Mouse (Mus musculus): Measurements from ENCODE around the gene Ndrg2. TPM values are rescaled to one million over a fixed set of nuclear protein-coding genes. Genes with fewer than 3 reads are reported as not detected.
"Not testable (repeated sequence)": the region's sequence is repeated elsewhere in the genome, so short reads cannot be mapped to it uniquely, and the experiment has no call there.

The Ndrg2 gene
- polyA plus RNA-seq, 1 experiment from 2014 or later = 429 TPM

DNA sequence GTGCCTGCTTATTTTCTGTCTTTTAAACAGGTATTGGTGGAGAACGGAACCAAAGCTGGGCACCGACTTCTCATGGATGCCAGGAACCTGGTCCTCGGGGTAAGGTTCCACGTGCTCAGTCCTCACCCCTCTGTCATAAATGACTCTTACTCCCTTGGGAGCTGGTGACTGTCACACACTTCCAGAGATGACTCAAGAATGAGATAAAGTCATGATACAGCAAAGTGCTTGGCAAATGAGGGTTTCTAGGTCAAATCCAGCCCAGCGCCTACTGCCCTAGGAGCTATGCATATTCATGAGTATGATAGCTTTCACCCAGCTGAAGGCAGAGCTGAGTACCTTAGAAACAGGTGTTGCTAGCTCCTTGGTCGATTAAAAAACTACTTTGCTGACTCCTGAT, 24.1 kb downstream of the Ndrg2 start:
- Histone ChIP-seq H3K4me2 (ENCODE audit: low read length) (no peak overlapping the region), H3K27me3 (replicated peaks; ENCODE audit: control insufficient read depth, insufficient read depth, low read length) (no peaks in the 10 kb centered on the region), H3K9me3 (ENCODE audit: control insufficient read depth, low read length) (no peaks in the 10 kb centered on the region), H3K36me3 (ENCODE audit: control insufficient read depth, insufficient read depth, low read length) (peaks cover 42% of the 10 kb centered on the region), H3K4me1 (ENCODE audit: control insufficient read depth, insufficient read depth, low read depth, low read length) (peaks cover 12% of the 10 kb centered on the region), H3K9ac (ENCODE audit: low read depth, low read length) (no peak overlapping the region), H3K27ac (ENCODE audit: low read depth, low read length) (no peak overlapping the region), H3K4me3 (ENCODE audit: low read length) (no peak overlapping the region)
- 87% methylated on average over 6 of the region's 6 CpGs for WGBS
- no peak for ATAC-seq

DNA sequence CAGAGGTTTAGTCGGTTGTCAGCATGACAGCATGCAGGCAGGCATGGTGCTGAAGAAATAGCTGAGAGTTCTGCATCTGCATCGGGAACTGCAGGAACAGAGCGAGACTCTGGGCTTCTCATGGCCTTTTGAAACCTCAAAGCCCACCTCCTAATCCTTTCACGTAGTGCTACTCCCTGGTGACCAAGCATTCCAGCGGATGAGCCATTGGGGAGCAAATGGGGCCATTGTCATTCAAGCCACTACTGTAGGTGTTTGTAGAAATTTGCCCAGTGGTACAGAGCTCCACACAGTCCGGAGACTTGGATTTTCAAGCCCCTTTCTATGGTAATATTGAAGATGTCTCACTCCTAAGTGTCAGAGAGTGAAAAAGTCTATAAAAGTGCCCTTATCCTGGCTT, 27.9 kb downstream of the Ndrg2 start:
- 51% methylated on average over 6 of the region's 6 CpGs for WGBS
- Histone ChIP-seq H3K4me2 (ENCODE audit: low read length) (peak overlapping the region; percentile 75), H3K36me3 (ENCODE audit: control insufficient read depth, insufficient read depth, low read length) (peaks cover 30% of the 10 kb centered on the region), H3K4me1 (ENCODE audit: control insufficient read depth, insufficient read depth, low read depth, low read length) (peaks cover 12% of the 10 kb centered on the region), H3K9ac (ENCODE audit: low read depth, low read length) (no peak overlapping the region), H3K27ac (ENCODE audit: low read depth, low read length) (no peak overlapping the region), H3K27me3 (replicated peaks; ENCODE audit: control insufficient read depth, insufficient read depth, low read length) (no peaks in the 10 kb centered on the region), H3K4me3 (ENCODE audit: low read length) (peak overlapping the region; percentile 74; the same call in 1 of the 2 replicates), H3K9me3 (ENCODE audit: control insufficient read depth, low read length) (no peaks in the 10 kb centered on the region)
- no peak for ATAC-seq

DNA sequence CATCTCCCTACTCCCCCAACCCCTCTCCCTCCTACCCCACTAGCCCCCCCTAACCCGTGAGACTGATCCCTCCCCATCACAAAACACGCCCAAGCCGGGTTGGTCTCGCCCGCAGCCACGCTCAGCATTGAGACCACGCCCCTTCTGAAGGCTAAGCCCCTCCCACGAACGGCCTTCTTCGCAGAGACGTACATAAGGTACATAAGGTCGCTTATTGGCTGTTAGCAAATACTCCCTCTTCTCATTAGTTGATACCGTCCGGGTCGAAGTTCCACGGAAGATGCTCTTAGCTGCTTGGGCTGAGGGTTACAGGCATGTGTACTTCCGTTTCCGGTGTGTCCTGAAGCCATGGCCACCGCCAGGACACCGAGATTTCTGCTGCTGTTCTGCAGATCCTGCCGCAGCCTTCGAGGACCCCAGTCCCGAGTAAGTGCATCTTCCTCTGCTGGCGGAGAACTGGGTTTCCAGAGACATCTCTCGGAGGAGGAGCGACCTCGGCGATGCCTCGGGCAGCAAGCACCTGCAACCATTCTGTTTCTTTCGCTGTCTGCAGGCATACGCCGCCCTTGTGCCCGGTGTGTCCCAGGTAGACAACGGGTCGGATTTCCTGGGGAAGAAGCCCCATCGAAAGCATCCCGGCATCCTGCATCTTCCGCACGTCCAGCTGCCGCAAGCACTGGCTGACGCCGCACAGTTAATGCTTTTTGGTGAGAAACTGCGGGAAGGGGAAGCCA, 29.2 kb downstream of the Ndrg2 start, which contains the start of gene Mettl17:
Mettl17 (plus strand) TSS at position 245 of the 734 bp plus-strand sequence.
- Histone ChIP-seq H3K4me2 (ENCODE audit: low read length) (peak within 1 kb of the TSS; percentile 75), H3K4me3 (ENCODE audit: low read length) (peak within 1 kb of the TSS; percentile 74), H3K27me3 (replicated peaks; ENCODE audit: control insufficient read depth, insufficient read depth, low read length) (no peaks in the 10 kb centered on the region), H3K4me1 (ENCODE audit: control insufficient read depth, insufficient read depth, low read depth, low read length) (peaks cover 12% of the 10 kb centered on the region), H3K9me3 (ENCODE audit: control insufficient read depth, low read length) (no peaks in the 10 kb centered on the region), H3K9ac (ENCODE audit: low read depth, low read length) (peak within 1 kb of the TSS; percentile 75), H3K27ac (ENCODE audit: low read depth, low read length) (peak within 1 kb of the TSS; percentile 83), H3K36me3 (ENCODE audit: control insufficient read depth, insufficient read depth, low read length) (peaks cover 18% of the 10 kb centered on the region)
- WGBS = under 1% methylated on average over 43 of the region's 43 CpGs
- ATAC-seq = peak; percentile 99

DNA sequence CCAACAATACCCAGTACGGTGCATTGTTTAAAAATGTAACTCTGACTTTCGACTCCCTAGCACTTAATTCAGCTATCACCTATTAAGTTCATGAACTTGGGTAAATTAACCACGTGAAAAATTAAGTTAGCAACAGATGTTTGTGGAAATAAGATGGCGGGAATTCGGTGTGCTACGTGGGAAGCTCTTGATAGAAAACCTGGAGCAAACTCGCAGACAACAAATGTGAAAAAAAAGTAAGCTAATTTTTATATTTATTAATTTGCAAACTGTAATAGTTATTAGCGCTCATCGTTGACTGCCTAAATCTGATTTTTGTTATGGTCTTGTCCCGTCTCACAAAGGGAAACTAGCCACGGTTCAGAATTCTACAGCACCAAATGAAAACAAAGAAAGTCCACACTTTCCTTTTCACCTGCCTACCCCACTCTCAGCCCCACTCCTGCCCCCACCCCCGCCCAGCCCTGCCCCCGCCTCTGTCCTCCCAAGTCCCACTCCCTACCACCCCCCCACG, 29.9 kb downstream of the Ndrg2 start:
- Histone ChIP-seq H3K4me2 (ENCODE audit: low read length) (peak overlapping the region; percentile 75), H3K36me3 (ENCODE audit: control insufficient read depth, insufficient read depth, low read length) (peaks cover 12% of the 10 kb centered on the region), H3K9me3 (ENCODE audit: control insufficient read depth, low read length) (no peaks in the 10 kb centered on the region), H3K4me1 (ENCODE audit: control insufficient read depth, insufficient read depth, low read depth, low read length) (peaks cover 12% of the 10 kb centered on the region), H3K9ac (ENCODE audit: low read depth, low read length) (peak overlapping the region; percentile 75), H3K27me3 (replicated peaks; ENCODE audit: control insufficient read depth, insufficient read depth, low read length) (no peaks in the 10 kb centered on the region), H3K27ac (ENCODE audit: low read depth, low read length) (peak overlapping the region; percentile 83), H3K4me3 (ENCODE audit: low read length) (peak overlapping the region; percentile 74)
- ATAC-seq = no peak; the same call in none of the 2 replicates
- 3% methylated on average over 14 of the region's 14 CpGs for WGBS

DNA sequence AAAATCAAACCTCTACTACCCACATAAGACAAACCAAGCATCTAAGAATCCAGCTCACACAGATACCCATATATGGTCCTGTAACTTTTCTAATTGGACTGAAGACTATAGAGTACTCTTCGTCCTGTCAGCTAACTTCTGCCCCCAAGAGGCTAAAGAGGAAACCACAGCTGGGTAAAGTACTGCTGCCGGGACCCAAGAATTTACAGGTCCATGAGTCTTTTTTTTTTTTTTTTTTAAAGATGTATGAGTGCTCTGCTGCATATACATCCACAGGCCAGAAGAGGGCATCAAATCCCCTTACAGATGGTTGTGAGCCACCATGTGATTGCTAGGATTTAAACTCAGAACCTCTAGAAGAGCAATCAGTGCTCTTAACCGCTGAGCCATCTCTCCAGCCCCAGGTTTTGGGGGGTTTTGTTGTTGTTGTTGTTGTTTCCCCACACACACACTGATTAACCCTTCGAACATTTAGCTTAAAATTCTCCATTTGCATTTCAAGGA, 30.4 kb downstream of the Ndrg2 start:
- under 1% methylated on average over 4 of the region's 4 CpGs for WGBS
- peaks cover 12% of the 10 kb centered on the region for H3K4me1 ChIP-seq (ENCODE audit: control insufficient read depth, insufficient read depth, low read depth, low read length)
- H3K36me3 ChIP-seq (ENCODE audit: control insufficient read depth, insufficient read depth, low read length) = peaks cover 10% of the 10 kb centered on the region; the same call in 1 of the 2 replicates
- no peaks in the 10 kb centered on the region for H3K27me3 ChIP-seq (replicated peaks; ENCODE audit: control insufficient read depth, insufficient read depth, low read length)
- H3K4me3 ChIP-seq (ENCODE audit: low read length) = peak overlapping the region; percentile 74
- H3K9me3 ChIP-seq (ENCODE audit: control insufficient read depth, low read length) = no peaks in the 10 kb centered on the region
- peak; percentile 25 for ATAC-seq
- H3K4me2 ChIP-seq (ENCODE audit: low read length) = peak overlapping the region; percentile 75
- peak overlapping the region; percentile 83 for H3K27ac ChIP-seq (ENCODE audit: low read depth, low read length)
- H3K9ac ChIP-seq (ENCODE audit: low read depth, low read length) = no peak overlapping the region

DNA sequence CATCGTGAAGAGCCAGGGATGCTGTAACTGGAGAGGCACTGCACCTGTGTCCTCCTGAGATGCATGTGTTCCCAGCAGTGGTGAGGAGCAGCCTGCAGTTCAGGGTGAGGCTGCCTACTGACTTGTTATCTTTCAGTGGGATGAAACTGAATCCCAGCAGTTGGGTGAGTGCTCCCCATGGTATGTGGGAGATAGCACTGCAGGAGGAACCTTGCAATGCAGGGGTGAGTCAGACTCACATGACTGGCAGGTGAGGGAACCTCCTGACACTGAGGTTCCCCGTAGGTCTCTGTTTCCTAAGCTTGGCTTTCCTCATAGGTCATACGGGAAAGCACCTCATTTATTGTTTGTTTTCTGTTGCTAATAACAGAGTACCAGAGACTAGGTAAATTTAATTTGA, 36.4 kb downstream of the Ndrg2 start:
- H3K9ac ChIP-seq (ENCODE audit: low read depth, low read length) = no peak overlapping the region
- H3K27ac ChIP-seq (ENCODE audit: low read depth, low read length) = no peak overlapping the region
- 85% methylated on average over 3 of the region's 3 CpGs for WGBS
- no peak overlapping the region for H3K4me2 ChIP-seq (ENCODE audit: low read length)
- H3K9me3 ChIP-seq (ENCODE audit: control insufficient read depth, low read length) = no peaks in the 10 kb centered on the region
- ATAC-seq = no peak
- H3K36me3 ChIP-seq (ENCODE audit: control insufficient read depth, insufficient read depth, low read length) = no peaks in the 10 kb centered on the region
- H3K4me1 ChIP-seq (ENCODE audit: control insufficient read depth, insufficient read depth, low read depth, low read length) = no peaks in the 10 kb centered on the region
- H3K27me3 ChIP-seq (replicated peaks; ENCODE audit: control insufficient read depth, insufficient read depth, low read length) = no peaks in the 10 kb centered on the region
- no peak overlapping the region for H3K4me3 ChIP-seq (ENCODE audit: low read length)

DNA sequence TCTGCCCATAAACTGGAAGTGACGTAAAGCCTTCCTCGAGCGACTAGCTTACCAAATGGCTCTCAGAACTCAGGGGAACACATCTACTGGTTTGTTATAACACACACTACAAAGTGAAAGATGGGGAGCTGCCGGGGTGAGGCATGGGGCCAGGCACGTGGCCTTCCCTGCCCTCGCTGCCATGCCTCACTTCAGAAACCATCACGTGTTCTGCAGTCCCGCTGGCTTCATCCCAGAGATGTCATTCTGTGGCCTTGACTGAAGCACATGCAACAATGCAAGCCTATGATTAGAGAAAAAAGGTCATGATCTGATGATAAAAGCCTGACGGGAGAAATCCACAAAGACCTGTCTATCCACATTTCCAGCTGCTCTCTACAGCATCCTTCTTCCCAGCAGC, 42.2 kb downstream of the Ndrg2 start:
- no peaks in the 10 kb centered on the region for H3K36me3 ChIP-seq (ENCODE audit: control insufficient read depth, insufficient read depth, low read length)
- H3K4me3 ChIP-seq (ENCODE audit: low read length) = no peak overlapping the region
- no peaks in the 10 kb centered on the region for H3K27me3 ChIP-seq (replicated peaks; ENCODE audit: control insufficient read depth, insufficient read depth, low read length)
- no peak overlapping the region for H3K27ac ChIP-seq (ENCODE audit: low read depth, low read length)
- no peak overlapping the region for H3K4me2 ChIP-seq (ENCODE audit: low read length)
- no peak for ATAC-seq
- WGBS = 69% methylated on average over 9 of the region's 9 CpGs
- no peaks in the 10 kb centered on the region for H3K9me3 ChIP-seq (ENCODE audit: control insufficient read depth, low read length)
- no peaks in the 10 kb centered on the region for H3K4me1 ChIP-seq (ENCODE audit: control insufficient read depth, insufficient read depth, low read depth, low read length)
- no peak overlapping the region for H3K9ac ChIP-seq (ENCODE audit: low read depth, low read length)

DNA sequence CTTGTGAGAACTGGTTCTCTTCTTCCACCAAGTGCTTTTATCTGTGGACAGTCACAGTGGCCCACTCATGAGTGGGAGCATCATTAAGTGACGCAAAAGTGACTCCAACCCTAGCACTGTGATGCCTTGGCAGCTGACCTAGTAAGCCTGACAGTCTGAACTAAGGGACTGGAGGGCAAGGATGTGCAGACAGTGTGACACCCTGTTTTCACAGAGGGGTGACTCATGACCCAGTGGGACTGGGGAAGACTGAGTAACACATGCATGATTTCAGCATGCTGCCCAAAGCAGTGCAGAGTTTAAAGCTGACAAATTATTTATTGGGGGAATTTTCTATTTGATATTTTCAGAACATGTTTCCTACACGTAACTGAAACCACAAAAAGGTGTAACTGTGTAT, 43.2 kb downstream of the Ndrg2 start:
- WGBS = 89% methylated on average over 2 of the region's 2 CpGs
- no peak for ATAC-seq

DNA sequence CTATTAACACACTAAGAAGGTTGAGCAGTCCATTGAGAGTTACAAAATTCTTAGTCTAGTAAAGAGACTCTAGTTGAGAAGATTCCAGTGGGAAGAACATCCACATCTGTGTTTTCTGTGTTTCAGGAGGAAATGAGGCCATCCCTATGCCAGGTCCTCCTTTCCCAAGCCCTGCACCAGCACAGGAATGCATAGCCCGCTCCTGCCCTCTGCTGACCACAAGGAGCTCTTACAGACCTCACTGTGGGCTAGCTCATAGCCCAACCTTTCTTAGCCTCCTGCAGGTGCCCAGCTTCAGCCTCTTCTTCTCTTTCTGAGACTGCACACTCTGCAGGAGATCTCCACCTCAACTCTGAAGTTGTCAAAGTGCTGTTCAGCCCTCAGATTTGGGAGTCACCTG, 50.4 kb downstream of the Ndrg2 start:
- H3K4me1 ChIP-seq (ENCODE audit: control insufficient read depth, insufficient read depth, low read depth, low read length); H3K9me3 ChIP-seq (ENCODE audit: control insufficient read depth, low read length); H3K36me3 ChIP-seq (ENCODE audit: control insufficient read depth, insufficient read depth, low read length); H3K9ac ChIP-seq (ENCODE audit: low read depth, low read length); H3K4me3 ChIP-seq (ENCODE audit: low read length); H3K4me2 ChIP-seq (ENCODE audit: low read length); H3K27ac ChIP-seq (ENCODE audit: low read depth, low read length); H3K27me3 ChIP-seq (replicated peaks; ENCODE audit: control insufficient read depth, insufficient read depth, low read length): not testable (repeated sequence)
- ATAC-seq = peak; percentile 70; the same call in 1 of the 2 replicates
- WGBS = 10% methylated on average over 1 of the region's 1 CpGs

More for the DNA sequence above, 43.2 kb downstream of the Ndrg2 start:
- Histone ChIP-seq H3K27ac (ENCODE audit: low read depth, low read length) (no peak overlapping the region), H3K9me3 (ENCODE audit: control insufficient read depth, low read length) (no peaks in the 10 kb centered on the region), H3K4me3 (ENCODE audit: low read length) (no peak overlapping the region), H3K36me3 (ENCODE audit: control insufficient read depth, insufficient read depth, low read length) (no peaks in the 10 kb centered on the region), H3K4me2 (ENCODE audit: low read length) (no peak overlapping the region), H3K27me3 (replicated peaks; ENCODE audit: control insufficient read depth, insufficient read depth, low read length) (no peaks in the 10 kb centered on the region), H3K9ac (ENCODE audit: low read depth, low read length) (no peak overlapping the region), H3K4me1 (ENCODE audit: control insufficient read depth, insufficient read depth, low read depth, low read length) (no peaks in the 10 kb centered on the region)
